Comparison of ENCODE assay signal across 17 mouse cellular contexts in genomic region chr17:71042645-71043044, GRCm38 (mm10). TPM values are rescaled to one million over a fixed set of nuclear protein-coding genes. Genes with fewer than 3 reads are reported as not detected.
DNase-seq lines count a peak whose midpoint lies in the region; ATAC-seq and TF ChIP-seq lines count a peak whose summit lies in the region.
"Had no signal": no experiment of that assay in that cellular context is flagged by ENCODE, and none has a peak within 500 bp of the region (broad histone marks: within the 10 kb centered on the region; RNA-seq: fewer than 3 reads in every experiment).

No protein-coding gene starts in this region.

- TF ChIP-seq CTCF in lung, embryonic 14.5 days (IDR thresholded peaks at IDR 0.05; ENCODE audit: low read depth) = peak; percentile 42
- peak; percentile 15 to 68 (median 56); a peak in 4 of 6 replicates for TF ChIP-seq CTCF in MEL (IDR thresholded peaks at IDR 0.05 in 2 of 3, conservative IDR thresholded peaks at IDR 0.05 in 1 of 3; ENCODE audit: control insufficient read depth in 1 of 3, insufficient read depth in 1 of 3, low read depth in 2 of 3, low read length in 3 of 3, poor library complexity in 1 of 3, severe bottlenecking in 1 of 3)
- TF ChIP-seq CTCF in stomach, postnatal 0 days (IDR thresholded peaks at IDR 0.05; ENCODE audit: low read depth) = peak; percentile 62

- TF ChIP-seq RAD21 in MEL (IDR thresholded peaks at IDR 0.05; ENCODE audit: low read depth, low read length) = peak; percentile 56

- peak; percentile 2 for DNase-seq in heart, postnatal 4 days
- no peak for DNase-seq in lung, embryonic 14.5 days
- DNase-seq in lung, postnatal 36 days = no peak
- peak; percentile 38 for DNase-seq in MEL (ENCODE audit: low read depth, low spot score)
- DNase-seq in stomach, postnatal 0 days (ENCODE audit: low spot score) = no peak
- DNase-seq in kidney, adult 18-20 months = no peak
- DNase-seq: heart, postnatal 10 days; layer of hippocampus, adult 9-11 months; lung, postnatal 14 days; thymus, postnatal 25 days had no signal

- H3K9ac ChIP-seq in heart, embryonic 11.5 days (ENCODE audit: low read depth, low read length) = no peak overlapping the region
- no peak overlapping the region for H3K9ac ChIP-seq in lung, embryonic 14.5 days
- no peak overlapping the region for H3K9ac ChIP-seq in MEL (ENCODE audit: control insufficient read depth, low read depth, low read length, poor library complexity, severe bottlenecking)
- no peak overlapping the region for H3K9ac ChIP-seq in stomach, postnatal 0 days (ENCODE audit: low read length)
- H3K9ac ChIP-seq: embryonic facial prominence, embryonic 12.5 days; hindbrain, embryonic 15.5 days; kidney, embryonic 15.5 days; limb, embryonic 15.5 days had no signal

- H3K4me3 ChIP-seq in heart, embryonic 11.5 days (ENCODE audit: low read depth, low read length) = no peak overlapping the region
- no peak overlapping the region for H3K4me3 ChIP-seq in lung, embryonic 14.5 days (ENCODE audit: low read depth, low read length)
- no peak overlapping the region for H3K4me3 ChIP-seq in MEL (ENCODE audit: control insufficient read depth in 1 of 2, insufficient read depth in 1 of 2, low read depth in 2 of 2, low read length in 2 of 2)
- no peak overlapping the region for H3K4me3 ChIP-seq in stomach, postnatal 0 days (ENCODE audit: low read depth, low read length)
- H3K4me3 ChIP-seq: embryonic facial prominence, embryonic 12.5 days; hindbrain, embryonic 15.5 days; kidney, embryonic 15.5 days; limb, embryonic 15.5 days; midbrain, embryonic 10.5 days had no signal

- ATAC-seq in heart, embryonic 11.5 days (replicated peaks; ENCODE audit: insufficient number of reproducible peaks, low FRiP score, low TSS enrichment) = no peak
- ATAC-seq in lung, embryonic 14.5 days (ENCODE audit: insufficient read depth) = no peak
- ATAC-seq in stomach, postnatal 0 days (ENCODE audit: low FRiP score, low TSS enrichment) = no peak
- ATAC-seq: CD4-positive, CD25-positive, alpha-beta regulatory T cell, adult 4 months had no signal

- H3K36me3 ChIP-seq in heart, embryonic 11.5 days (ENCODE audit: control insufficient read depth, insufficient read depth, low read length) = no peaks in the 10 kb centered on the region; the same call in 1 of the 2 replicates
- H3K36me3 ChIP-seq in lung, embryonic 14.5 days (ENCODE audit: insufficient read depth) = no peaks in the 10 kb centered on the region
- H3K36me3 ChIP-seq in MEL (ENCODE audit: control insufficient read depth in 1 of 2, insufficient read depth in 2 of 2, low read length in 2 of 2) = peaks cover 0 to 5% of the 10 kb centered on the region in 2 experiments; a peak in 2 of 4 replicates
- H3K36me3 ChIP-seq in stomach, postnatal 0 days (ENCODE audit: control insufficient read depth, insufficient read depth, low read length) = peaks cover 2% of the 10 kb centered on the region; the same call in 1 of the 2 replicates
- H3K36me3 ChIP-seq: embryonic facial prominence, embryonic 12.5 days; hindbrain, embryonic 15.5 days; kidney, embryonic 15.5 days; limb, embryonic 15.5 days; midbrain, embryonic 10.5 days had no signal

- TF ChIP-seq EP300 in MEL (IDR thresholded peaks at IDR 0.05; ENCODE audit: low read depth in 1 of 2, low read length in 2 of 2) = no peak
- TF ChIP-seq EP300 in stomach, postnatal 0 days (optimal IDR thresholded peaks at IDR 0.05) = no peak

- H3K79me2 ChIP-seq in MEL (ENCODE audit: control insufficient read depth, insufficient read depth, low read length, poor library complexity) = no peaks in the 10 kb centered on the region

- no peak overlapping the region for H3K27ac ChIP-seq in heart, embryonic 11.5 days (ENCODE audit: low read depth, low read length)
- no peak overlapping the region for H3K27ac ChIP-seq in lung, embryonic 14.5 days (ENCODE audit: low read depth)
- H3K27ac ChIP-seq in MEL (ENCODE audit: control insufficient read depth, low read depth, low read length) = no peak overlapping the region
- no peak overlapping the region for H3K27ac ChIP-seq in stomach, postnatal 0 days (replicated peaks)
- H3K27ac ChIP-seq: embryonic facial prominence, embryonic 12.5 days; hindbrain, embryonic 15.5 days; kidney, embryonic 15.5 days; limb, embryonic 15.5 days; midbrain, embryonic 10.5 days had no signal

- TF ChIP-seq POLR2A in MEL (IDR thresholded peaks at IDR 0.05; ENCODE audit: control insufficient read depth in 1 of 2, insufficient read depth in 1 of 2, low read depth in 1 of 2, low read length in 2 of 2, poor library complexity in 1 of 2) = no peak

- WGBS in heart, embryonic 11.5 days (ENCODE audit: insufficient replicate concordance) = 64% methylated on average over 1 of the region's 1 CpGs
- 58% methylated on average over 1 of the region's 1 CpGs for WGBS in lung, embryonic 14.5 days
- 71% methylated on average over 1 of the region's 1 CpGs for WGBS in stomach, postnatal 0 days

- no peak overlapping the region for H3K4me2 ChIP-seq in heart, embryonic 11.5 days
- H3K4me2 ChIP-seq in lung, embryonic 14.5 days = no peak overlapping the region
- H3K4me2 ChIP-seq in stomach, postnatal 0 days (replicated peaks; ENCODE audit: low read depth) = no peak overlapping the region
- H3K4me2 ChIP-seq: embryonic facial prominence, embryonic 12.5 days; hindbrain, embryonic 15.5 days; kidney, embryonic 15.5 days; limb, embryonic 15.5 days had no signal

- peaks cover 12% of the 10 kb centered on the region for H3K4me1 ChIP-seq in heart, embryonic 11.5 days (ENCODE audit: control insufficient read depth, insufficient read depth, low read length)
- H3K4me1 ChIP-seq in lung, embryonic 14.5 days (ENCODE audit: insufficient read depth) = no peaks in the 10 kb centered on the region
- H3K4me1 ChIP-seq in MEL (ENCODE audit: control insufficient read depth in 1 of 2, insufficient read depth in 2 of 2, low read length in 2 of 2) = peaks cover 9 to 14% of the 10 kb centered on the region in 2 experiments
- no peaks in the 10 kb centered on the region for H3K4me1 ChIP-seq in stomach, postnatal 0 days (replicated peaks; ENCODE audit: control insufficient read depth, insufficient read depth)
- H3K4me1 ChIP-seq: hindbrain, embryonic 15.5 days had no signal

- no peaks in the 10 kb centered on the region for H3K27me3 ChIP-seq in heart, embryonic 11.5 days (ENCODE audit: control insufficient read depth, insufficient read depth, low read length)
- H3K27me3 ChIP-seq in lung, embryonic 14.5 days (ENCODE audit: insufficient read depth, low read length) = no peaks in the 10 kb centered on the region
- no peaks in the 10 kb centered on the region for H3K27me3 ChIP-seq in MEL (ENCODE audit: control insufficient read depth in 1 of 2, insufficient read depth in 2 of 2, low read length in 2 of 2)
- no peaks in the 10 kb centered on the region for H3K27me3 ChIP-seq in stomach, postnatal 0 days (ENCODE audit: control insufficient read depth, insufficient read depth, low read length)
- H3K27me3 ChIP-seq: embryonic facial prominence, embryonic 12.5 days; hindbrain, embryonic 15.5 days; kidney, embryonic 15.5 days; limb, embryonic 15.5 days had no signal

- H3K9me3 ChIP-seq in heart, embryonic 11.5 days (replicated peaks; ENCODE audit: control insufficient read depth, low read length) = no peaks in the 10 kb centered on the region
- H3K9me3 ChIP-seq in lung, embryonic 14.5 days (ENCODE audit: low read depth, low read length) = no peaks in the 10 kb centered on the region
- no peaks in the 10 kb centered on the region for H3K9me3 ChIP-seq in MEL (replicated peaks; ENCODE audit: insufficient read depth, low read length)
- no peaks in the 10 kb centered on the region for H3K9me3 ChIP-seq in stomach, postnatal 0 days (ENCODE audit: control insufficient read depth, low read length)
- H3K9me3 ChIP-seq: embryonic facial prominence, embryonic 12.5 days; hindbrain, embryonic 15.5 days; kidney, embryonic 15.5 days; limb, embryonic 15.5 days; midbrain, embryonic 10.5 days had no signal

TF ChIP-seq in MEL, 35 proteins besides CTCF, POLR2A, EP300 and RAD21:
- TF ChIP-seq ZC3H11A (IDR thresholded peaks at IDR 0.05; ENCODE audit: low read depth, low read length) (peak; percentile 34), UBTF (IDR thresholded peaks at IDR 0.05; ENCODE audit: borderline replicate concordance, insufficient read depth, low read depth, low read length) (no peak), SMC3 (IDR thresholded peaks at IDR 0.05; ENCODE audit: low read depth, low read length) (peak; percentile 65), MYC (IDR thresholded peaks at IDR 0.05; ENCODE audit: low read depth, low read length) (peak; percentile 67; the same call in 1 of the 2 replicates), HCFC1 (IDR thresholded peaks at IDR 0.05; ENCODE audit: low read depth, low read length) (no peak), USF1 (IDR thresholded peaks at IDR 0.05; ENCODE audit: low read depth, low read length) (peak; percentile 19; the same call in 1 of the 2 replicates), BHLHE40 (IDR thresholded peaks at IDR 0.05; ENCODE audit: borderline replicate concordance, low read depth, low read length) (peak; percentile 47; the same call in 1 of the 2 replicates)
TF ChIP-seq in MEL: peak in this region for 5.

RNA-seq across cellular contexts. Expression of gene Myl12a, which starts 40.0 kb away (rescaled TPM):
- total RNA-seq in heart, postnatal 4 days (2021) = 100 to 1,000 TPM; 733 to 785 TPM
- 878 and 906 TPM in 2 replicates for polyA plus RNA-seq in heart, embryonic 11.5 days (2014; fragmentation: Nextera tagmentation; extraction: Ambion mirVana)
- 637 and 655 TPM in 2 replicates for polyA plus RNA-seq in lung, embryonic 14.5 days (2014; fragmentation: Nextera tagmentation; extraction: Ambion mirVana)
- total RNA-seq in MEL (2012; rRNA removed) = 112 and 113 TPM in 2 replicates
- polyA plus RNA-seq in MEL (2012; ENCODE audit: insufficient read depth in 1 of 2, insufficient read length in 2 of 2, low read depth in 1 of 2, low replicate concordance in 2 of 2, missing spikeins in 1 of 2) = 100 to 1,000 TPM in 1 of 2 experiments, not detected in 1; 130 TPM
- 497 and 534 TPM in 2 replicates for polyA plus RNA-seq in stomach, postnatal 0 days (2015; fragmentation: Nextera tagmentation; extraction: Ambion mirVana)

RNA-seq across cellular contexts. Expression of gene Myom1, which starts 40.2 kb away (rescaled TPM):
- 100 to 1,000 TPM; 944 to 986 TPM for total RNA-seq in heart, postnatal 4 days (2021)
- 208 and 237 TPM in 2 replicates for polyA plus RNA-seq in heart, embryonic 11.5 days (2014; fragmentation: Nextera tagmentation; extraction: Ambion mirVana)
- 5.7 and 7.6 TPM in 2 replicates for polyA plus RNA-seq in lung, embryonic 14.5 days (2014; fragmentation: Nextera tagmentation; extraction: Ambion mirVana)
- total RNA-seq in MEL (2012; rRNA removed) = 0.65 and 0.69 TPM in 2 replicates
- polyA plus RNA-seq in MEL (2012; ENCODE audit: insufficient read depth in 1 of 2, insufficient read length in 2 of 2, low read depth in 1 of 2, low replicate concordance in 2 of 2, missing spikeins in 1 of 2) = under 1 TPM in 1 of 2 experiments, not detected in 1; 0.79 TPM
- polyA plus RNA-seq in stomach, postnatal 0 days (2015; fragmentation: Nextera tagmentation; extraction: Ambion mirVana) = 9.6 and 9.8 TPM in 2 replicates

Comparison
In these comparisons a context has a peak if more than half of its experiments do, and no peak if none do; other contexts are left out.
1. DNase-seq: peak in heart, postnatal 4 days (single experiment) and MEL (single experiment); none in lung, embryonic 14.5 days (single experiment), lung, postnatal 36 days (single experiment), stomach, postnatal 0 days (single experiment) and kidney, adult 18-20 months (single experiment).
2. RNA of gene Myom1, which starts 40.2 kb away (polyA plus RNA-seq): 208 to 237 TPM in heart, embryonic 11.5 days; 9.6 to 9.8 TPM in stomach, postnatal 0 days, 5.7 to 7.6 TPM in lung, embryonic 14.5 days and 0.79 TPM in MEL; every median in the first group is over 10 times any median in the second.
3. Peak in every context shown above with its lines, with median percentiles within 50 percentile points of each other: CTCF ChIP-seq.